Mouse (Mus musculus): Measurements from ENCODE around the gene Lcn9. TPM values are rescaled to one million over a fixed set of nuclear protein-coding genes. Genes with fewer than 3 reads are reported as not detected.
A peak's percentile ranks its signal among the peaks of the same experiment; 100 is the strongest.

Gene Lcn9
- polyA plus RNA-seq, 1 experiment from 2014 or later: not detected

DNA sequence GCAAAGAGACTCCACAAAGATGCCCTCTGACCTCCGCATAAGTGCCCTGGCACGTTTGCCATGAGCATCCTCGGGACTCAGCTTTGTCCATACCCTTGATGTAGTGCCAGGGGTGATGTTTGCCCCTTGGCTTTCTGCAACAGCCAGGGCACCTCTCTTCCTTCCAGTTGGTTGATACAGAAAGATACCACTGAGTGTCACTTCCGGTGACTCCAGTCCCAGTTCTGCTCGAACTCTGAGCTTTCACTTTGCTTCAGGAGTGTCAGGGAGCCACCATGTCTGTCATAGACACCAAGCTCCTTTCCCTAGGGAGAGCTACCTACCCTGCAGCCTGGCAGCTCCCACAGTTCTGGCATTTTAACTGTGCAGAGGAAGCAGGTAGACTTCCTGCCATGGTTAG lies 31.0 kb downstream of the Lcn9 start:
- no peaks in the 10 kb centered on the region for H3K36me3 ChIP-seq (replicated peaks)
- no peaks in the 10 kb centered on the region for H3K27me3 ChIP-seq (replicated peaks)
- H3K9me3 ChIP-seq: no peaks in the 10 kb centered on the region
- no peak overlapping the region for H3K9ac ChIP-seq
- no peak for ATAC-seq (replicated peaks)
- H3K27ac ChIP-seq: no peak overlapping the region
- no peak overlapping the region for H3K4me2 ChIP-seq
- WGBS: 76% methylated on average over 5 of the region's 5 CpGs
- H3K4me3 ChIP-seq: no peak overlapping the region
- no peaks in the 10 kb centered on the region for H3K4me1 ChIP-seq

DNA sequence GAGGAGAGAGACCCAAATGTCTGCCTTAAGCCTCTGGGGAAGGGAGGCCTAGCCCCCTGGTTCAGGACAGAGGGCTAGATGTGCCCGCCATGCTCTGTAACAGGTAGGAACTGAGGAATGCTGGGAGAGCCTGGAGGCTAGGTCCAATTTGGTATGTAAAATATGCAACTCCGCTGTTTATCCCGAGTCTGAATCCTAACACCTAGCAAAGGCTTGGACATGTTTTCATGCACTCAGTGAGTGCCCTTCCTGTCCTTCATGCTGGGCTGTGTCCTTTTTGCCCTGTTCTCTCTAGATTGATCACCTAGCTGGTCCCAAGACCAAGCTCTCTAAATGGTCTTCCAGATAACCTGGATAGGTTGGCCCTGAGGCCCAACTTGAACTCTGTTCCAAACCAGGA lies 36.9 kb downstream of the Lcn9 start:
- Histone ChIP-seq H3K9me3 (no peaks in the 10 kb centered on the region), H3K36me3 (replicated peaks) (no peaks in the 10 kb centered on the region), H3K4me2 (no peak overlapping the region), H3K27ac (no peak overlapping the region), H3K27me3 (replicated peaks) (peaks cover 9% of the 10 kb centered on the region; the same call in 1 of the 2 replicates), H3K4me3 (no peak overlapping the region), H3K4me1 (peaks cover 16% of the 10 kb centered on the region), H3K9ac (no peak overlapping the region)
- no peak for ATAC-seq (replicated peaks)
- WGBS: 84% methylated on average over 3 of the region's 3 CpGs

DNA sequence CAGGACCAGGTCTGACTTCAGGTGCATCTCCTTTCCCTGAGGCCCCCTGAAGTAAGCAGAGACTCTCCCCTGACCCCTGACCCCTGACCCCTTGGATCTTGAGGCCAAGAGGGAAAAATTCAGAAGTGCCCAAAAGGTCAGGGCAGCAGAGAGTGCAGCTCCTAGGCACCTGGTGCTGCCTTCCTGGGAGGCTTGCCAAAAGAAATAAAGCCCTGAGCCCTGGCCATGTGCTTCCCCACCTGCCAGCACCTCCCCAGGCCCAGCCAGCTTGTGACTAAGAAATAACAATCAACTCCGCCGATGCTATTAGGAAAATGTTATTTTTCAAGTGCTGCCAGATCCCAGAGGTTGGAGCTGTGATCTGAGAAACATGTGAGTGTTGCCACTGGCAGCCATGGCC lies 39.1 kb downstream of the Lcn9 start:
- Histone ChIP-seq H3K4me1 (peaks cover 16% of the 10 kb centered on the region), H3K9ac (no peak overlapping the region), H3K27me3 (replicated peaks) (peaks cover 13% of the 10 kb centered on the region), H3K4me2 (no peak overlapping the region), H3K36me3 (replicated peaks) (no peaks in the 10 kb centered on the region), H3K9me3 (no peaks in the 10 kb centered on the region), H3K27ac (no peak overlapping the region), H3K4me3 (no peak overlapping the region)
- ATAC-seq (replicated peaks): no peak
- WGBS: 79% methylated on average over 2 of the region's 2 CpGs

DNA sequence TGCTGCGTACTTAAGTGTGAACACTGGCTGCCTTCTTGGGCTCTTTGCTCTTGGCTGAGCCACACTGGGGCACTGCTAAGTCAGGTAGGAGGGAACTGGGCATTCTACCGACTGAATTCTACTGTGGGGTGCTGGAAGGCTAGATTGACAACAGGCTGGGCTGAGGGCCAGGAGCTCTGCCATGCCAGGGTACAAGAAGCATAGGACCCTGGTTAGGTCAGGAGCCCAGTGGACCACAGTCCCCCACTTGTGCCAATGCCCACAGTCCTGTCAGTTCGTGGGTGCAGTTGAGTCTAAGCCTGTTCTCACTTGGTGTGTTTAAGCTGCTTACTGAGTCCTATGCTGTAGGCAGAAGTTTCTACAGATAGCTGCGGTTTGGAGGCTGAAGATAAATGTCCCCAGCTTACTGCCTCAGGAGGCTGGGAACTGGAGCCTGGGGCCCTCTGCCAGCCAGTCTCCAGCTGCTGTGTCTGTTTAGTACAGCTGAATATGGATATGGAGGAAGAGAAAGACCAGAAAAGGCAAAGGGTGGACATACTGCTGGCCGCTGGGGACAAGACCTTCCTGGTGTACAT lies 39.8 kb downstream of the Lcn9 start:
- Histone ChIP-seq H3K4me3 (peak overlapping the region; percentile 51; the same call in 1 of the 2 replicates), H3K4me2 (peak overlapping the region; percentile 90; the same call in 1 of the 2 replicates), H3K36me3 (replicated peaks) (no peaks in the 10 kb centered on the region), H3K4me1 (peaks cover 16% of the 10 kb centered on the region), H3K9ac (no peak overlapping the region), H3K9me3 (no peaks in the 10 kb centered on the region), H3K27ac (no peak overlapping the region), H3K27me3 (replicated peaks) (peaks cover 13% of the 10 kb centered on the region)
- 52% methylated on average over 5 of the region's 5 CpGs for WGBS
- ATAC-seq (replicated peaks): no peak

DNA sequence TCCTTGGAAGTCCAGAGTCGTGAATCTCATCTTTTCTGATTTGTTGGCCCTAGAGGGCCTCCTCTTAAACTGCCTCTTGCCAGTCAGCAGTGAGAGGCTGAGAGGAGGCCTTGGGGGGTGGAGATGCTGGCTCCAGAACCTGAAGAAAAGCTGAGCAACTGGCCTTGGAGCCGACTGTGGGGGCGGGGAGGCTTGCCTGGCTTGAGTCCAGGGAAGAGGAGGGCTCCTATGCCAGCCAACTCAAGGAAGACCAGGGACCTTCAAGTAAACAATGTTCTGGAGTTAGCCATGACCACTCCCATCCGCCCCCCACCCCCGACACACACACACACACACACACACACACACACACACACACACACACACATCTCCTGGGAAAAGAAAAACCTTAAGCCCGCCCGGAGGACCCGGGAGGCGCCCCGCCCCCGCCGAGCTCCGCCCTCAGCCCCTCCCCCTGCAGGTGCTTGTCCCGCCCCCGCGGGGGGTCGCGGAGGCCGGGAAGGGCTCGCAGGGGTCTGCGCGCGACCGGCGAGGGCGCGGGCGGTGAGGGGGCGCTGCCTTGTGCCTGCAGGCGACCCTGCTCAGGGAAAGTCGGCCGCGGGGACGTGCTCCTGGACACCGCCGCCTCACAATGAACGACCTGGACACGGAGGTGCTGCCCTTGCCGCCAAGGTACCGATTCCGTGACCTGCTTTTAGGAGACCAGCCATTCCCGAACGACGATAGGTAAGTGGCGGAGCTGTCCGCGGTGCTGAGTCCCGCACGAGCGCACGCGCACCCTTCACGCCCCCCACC lies 40.6 kb downstream of the Lcn9 start, which contains the start of gene Kcnt1:
Gene Kcnt1 (plus strand): TSS at position 398 of the 795 bp plus-strand sequence.
- Histone ChIP-seq H3K4me1 (peaks cover 16% of the 10 kb centered on the region), H3K9ac (peak within 1 kb of the TSS; percentile 31; the same call in 1 of the 2 replicates), H3K27ac (no peak within 1 kb of the TSS), H3K4me2 (peak within 1 kb of the TSS; percentile 90), H3K36me3 (replicated peaks) (no peaks in the 10 kb centered on the region), H3K9me3 (no peaks in the 10 kb centered on the region), H3K4me3 (peak within 1 kb of the TSS; percentile 51), H3K27me3 (replicated peaks) (peaks cover 13% of the 10 kb centered on the region)
- WGBS: 1% methylated on average over 42 of the region's 53 CpGs
- peak; percentile 40 for ATAC-seq (replicated peaks)

DNA sequence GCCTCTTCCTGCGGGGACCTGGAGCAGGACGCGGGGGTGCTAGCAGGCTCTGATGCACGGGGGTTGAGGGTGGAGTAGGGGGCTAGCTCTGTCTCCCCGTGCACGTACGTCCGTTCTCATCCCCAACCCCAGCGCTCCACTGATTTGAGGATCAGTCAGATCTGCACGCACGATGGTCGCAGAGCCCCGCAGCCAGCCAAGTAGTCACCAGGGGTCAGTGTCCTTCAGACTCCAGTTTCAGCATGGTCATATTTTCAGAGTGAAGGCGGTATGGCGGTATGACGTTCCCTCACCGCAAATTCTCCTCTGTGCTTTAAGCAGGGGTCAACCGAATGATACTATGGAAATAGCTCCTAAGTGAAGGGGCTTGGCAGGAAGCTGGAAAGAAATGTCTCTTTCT lies 41.3 kb downstream of the Lcn9 start:
- Histone ChIP-seq H3K27me3 (replicated peaks) (peaks cover 13% of the 10 kb centered on the region), H3K4me1 (peaks cover 16% of the 10 kb centered on the region), H3K9me3 (no peaks in the 10 kb centered on the region), H3K4me3 (peak overlapping the region; percentile 51), H3K27ac (no peak overlapping the region), H3K36me3 (replicated peaks) (no peaks in the 10 kb centered on the region), H3K4me2 (peak overlapping the region; percentile 90), H3K9ac (peak overlapping the region; percentile 31; the same call in 1 of the 2 replicates)
- WGBS: 4% methylated on average over 18 of the region's 18 CpGs
- ATAC-seq (replicated peaks): no peak

DNA sequence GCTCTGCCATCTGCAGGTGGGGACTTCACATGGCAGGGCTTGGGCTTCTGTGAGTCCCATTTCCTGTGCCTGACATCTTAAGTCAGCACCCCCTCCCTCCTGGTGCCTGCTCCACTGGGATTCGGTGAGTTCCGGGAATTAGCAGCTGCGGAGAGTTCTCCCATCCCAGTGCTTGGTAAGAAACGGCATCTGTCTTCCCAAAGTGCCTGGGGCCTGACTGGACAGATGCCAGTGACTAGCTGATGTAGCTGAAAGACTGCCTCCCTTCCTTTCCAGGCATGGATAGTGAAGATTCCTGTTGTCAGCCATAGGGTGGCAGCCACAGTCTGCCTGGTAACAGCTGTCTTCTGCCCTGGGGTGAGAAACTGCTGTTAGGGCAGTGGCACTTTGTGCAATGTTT lies 42.5 kb downstream of the Lcn9 start:
- WGBS: 12% methylated on average over 4 of the region's 4 CpGs
- ATAC-seq (replicated peaks): 0 out of 2 replicates have a peak, but pooled peaks have one; percentile 49
- H3K9me3 ChIP-seq: no peaks in the 10 kb centered on the region
- peaks cover 13% of the 10 kb centered on the region for H3K27me3 ChIP-seq (replicated peaks)
- H3K4me1 ChIP-seq: peaks cover 16% of the 10 kb centered on the region
- H3K27ac ChIP-seq: no peak overlapping the region
- H3K4me2 ChIP-seq: 0 out of 2 replicates have a peak overlapping the region, but pooled peaks have one; percentile 1
- no peaks in the 10 kb centered on the region for H3K36me3 ChIP-seq (replicated peaks)
- H3K4me3 ChIP-seq: no peak overlapping the region
- no peak overlapping the region for H3K9ac ChIP-seq

DNA sequence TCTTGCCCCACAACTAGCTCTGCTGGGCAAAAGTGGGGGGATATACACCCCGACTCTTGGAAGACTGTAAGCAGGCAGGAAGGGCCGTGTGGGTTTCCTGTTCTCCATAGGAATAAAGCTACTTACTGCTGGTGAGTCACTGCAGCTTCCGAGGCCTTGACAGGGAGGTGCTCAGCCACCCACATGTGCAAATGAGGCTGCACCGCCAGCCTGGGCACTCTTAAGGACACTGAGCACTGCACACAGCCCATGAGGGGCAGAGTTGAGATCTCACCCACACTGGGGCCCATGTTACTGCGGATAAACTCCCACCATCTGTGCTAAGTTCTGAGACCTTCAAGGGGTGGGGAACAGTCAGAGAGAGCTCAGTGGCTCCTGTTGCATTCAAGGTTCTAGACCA lies 43.7 kb downstream of the Lcn9 start:
- no peak overlapping the region for H3K27ac ChIP-seq
- no peak overlapping the region for H3K9ac ChIP-seq
- no peak for ATAC-seq (replicated peaks)
- WGBS: 64% methylated on average over 5 of the region's 5 CpGs
- no peaks in the 10 kb centered on the region for H3K36me3 ChIP-seq (replicated peaks)
- H3K27me3 ChIP-seq (replicated peaks): peaks cover 13% of the 10 kb centered on the region
- H3K4me2 ChIP-seq: no peak overlapping the region
- no peak overlapping the region for H3K4me3 ChIP-seq
- H3K4me1 ChIP-seq: peaks cover 16% of the 10 kb centered on the region
- no peaks in the 10 kb centered on the region for H3K9me3 ChIP-seq

Other genes starting within 250 kb of the Lcn9 start
- 4.7 and 4.8 TPM in 2 replicates for gene Mamdc4, start 248.3 kb upstream of the Lcn9 start, polyA plus RNA-seq (2015; fragmentation: Nextera tagmentation; extraction: Ambion mirVana)
- 155 and 162 TPM in 2 replicates for gene Phpt1, start 247.9 kb upstream of the Lcn9 start, polyA plus RNA-seq (2015; fragmentation: Nextera tagmentation; extraction: Ambion mirVana)
- 13.8 and 14.1 TPM in 2 replicates for gene Ajm1, start 241.4 kb upstream of the Lcn9 start, polyA plus RNA-seq (2015; fragmentation: Nextera tagmentation; extraction: Ambion mirVana)
- 71.3 and 75.7 TPM in 2 replicates for gene Rabl6, start 214.6 kb upstream of the Lcn9 start, polyA plus RNA-seq (2015; fragmentation: Nextera tagmentation; extraction: Ambion mirVana)
- 0.18 and 0.28 TPM in 2 replicates for gene Ccdc183, start 205.5 kb upstream of the Lcn9 start, polyA plus RNA-seq (2015; fragmentation: Nextera tagmentation; extraction: Ambion mirVana)
- gene Tmem141, start 201.1 kb upstream of the Lcn9 start, polyA plus RNA-seq (2015; fragmentation: Nextera tagmentation; extraction: Ambion mirVana): 55.4 and 56.4 TPM in 2 replicates
- gene Fcna, start 195.1 kb upstream of the Lcn9 start, polyA plus RNA-seq (2015; fragmentation: Nextera tagmentation; extraction: Ambion mirVana): 3.5 and 4.6 TPM in 2 replicates
- gene Lcn8, start 170.0 kb upstream of the Lcn9 start, polyA plus RNA-seq (2015; fragmentation: Nextera tagmentation; extraction: Ambion mirVana): not detected in 2 replicates
- gene Lcn5, start 165.2 kb upstream of the Lcn9 start, polyA plus RNA-seq (2015; fragmentation: Nextera tagmentation; extraction: Ambion mirVana): not detected in 2 replicates
- not detected in 2 replicates for gene Lcn6, start 146.4 kb upstream of the Lcn9 start, polyA plus RNA-seq (2015; fragmentation: Nextera tagmentation; extraction: Ambion mirVana)
- not detected in 2 replicates for gene Lcn10, start 140.4 kb upstream of the Lcn9 start, polyA plus RNA-seq (2015; fragmentation: Nextera tagmentation; extraction: Ambion mirVana)
- gene Obp2a, start 123.1 kb upstream of the Lcn9 start, polyA plus RNA-seq (2015; fragmentation: Nextera tagmentation; extraction: Ambion mirVana): not detected in 2 replicates
- gene Bmyc, start 116.4 kb upstream of the Lcn9 start, polyA plus RNA-seq (2015; fragmentation: Nextera tagmentation; extraction: Ambion mirVana): 139 and 143 TPM in 2 replicates
- not detected in 2 replicates for gene Obp2b, start 86.1 kb upstream of the Lcn9 start, polyA plus RNA-seq (2015; fragmentation: Nextera tagmentation; extraction: Ambion mirVana)
- not detected in 2 replicates for gene Lcn3, start 57.6 kb upstream of the Lcn9 start, polyA plus RNA-seq (2015; fragmentation: Nextera tagmentation; extraction: Ambion mirVana)
- not detected in 2 replicates for gene Lcn11, start 46.1 kb upstream of the Lcn9 start, polyA plus RNA-seq (2015; fragmentation: Nextera tagmentation; extraction: Ambion mirVana)
- gene Gm13539, start 40.9 kb upstream of the Lcn9 start, polyA plus RNA-seq (2015; fragmentation: Nextera tagmentation; extraction: Ambion mirVana): not detected in 2 replicates
- not detected in 2 replicates for gene Glt6d1, start 7.3 kb upstream of the Lcn9 start, polyA plus RNA-seq (2015; fragmentation: Nextera tagmentation; extraction: Ambion mirVana)
- gene Sohlh1, start 24.1 kb downstream of the Lcn9 start, polyA plus RNA-seq (2015; fragmentation: Nextera tagmentation; extraction: Ambion mirVana): not detected in 2 replicates
- 14.4 and 20.7 TPM in 2 replicates for gene Kcnt1, start 40.6 kb downstream of the Lcn9 start, polyA plus RNA-seq (2015; fragmentation: Nextera tagmentation; extraction: Ambion mirVana)
- 88.1 and 99.8 TPM in 2 replicates for gene Camsap1, start 160.1 kb downstream of the Lcn9 start, polyA plus RNA-seq (2015; fragmentation: Nextera tagmentation; extraction: Ambion mirVana)
- gene Ubac1, start 198.6 kb downstream of the Lcn9 start, polyA plus RNA-seq (2015; fragmentation: Nextera tagmentation; extraction: Ambion mirVana): 132 and 139 TPM in 2 replicates

Measured in midbrain, embryonic 15.5 days (tissue).